Mouse (Mus musculus) bone marrow macrophage, adult 2 months (primary cell): Measurements from ENCODE around the gene Chtf18.

Source experiments
- CTCF ChIP-seq: IDR thresholded peaks from 2 replicates; pipeline ENCODE4 v1.5.1; 2012; ENCODE audit warnings: low read depth, mild to moderate bottlenecking, low read length, moderate library complexity
- POLR2A ChIP-seq: IDR thresholded peaks from 2 replicates; pipeline ENCODE4 v1.6.1; 2012; ENCODE audit warnings: mild to moderate bottlenecking, low read depth, low read length, borderline replicate concordance

GRCm38 (mm10) chr17:25725264-25725663 is 2.0 kb downstream of the Chtf18 start:
- no peak for TF ChIP-seq CTCF
- no peak for TF ChIP-seq POLR2A
